Mouse (Mus musculus): ENCODE data around the gene Ulk4. TPM values are rescaled to one million over a fixed set of nuclear protein-coding genes. Genes with fewer than 3 reads are reported as not detected.

Gene Ulk4
- polyA plus RNA-seq, 2 experiments, result 0.40 to 30.5 TPM

DNA sequence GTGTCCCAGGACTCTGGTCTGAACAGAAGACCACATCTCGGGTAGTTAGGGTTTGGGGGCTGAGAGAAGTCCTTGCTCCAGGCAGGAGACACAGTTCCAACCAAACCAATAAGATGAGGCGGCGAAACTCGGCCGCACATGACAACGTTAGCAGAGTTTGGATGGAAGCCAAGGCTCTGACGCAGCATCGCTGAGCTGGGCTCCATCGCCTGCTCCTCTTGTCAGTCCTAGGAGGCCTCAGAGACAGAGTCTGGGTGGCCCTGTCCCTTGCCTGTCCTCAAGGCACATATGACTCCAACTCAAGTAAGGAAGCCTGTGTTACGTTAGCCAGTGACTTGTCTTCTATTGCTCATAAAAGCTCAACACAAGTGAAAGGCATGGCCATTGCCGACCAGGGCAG lies 205.9 kb downstream of the Ulk4 start:
- no peak overlapping the region for H3K9ac ChIP-seq (replicated peaks)
- TF ChIP-seq EP300 (IDR thresholded peaks at IDR 0.05; ENCODE audit: low read depth) (no peak), CTCF (IDR thresholded peaks at IDR 0.05; ENCODE audit: low read depth) (no peak)
- ATAC-seq (ENCODE audit: insufficient read depth), result no peak

DNA sequence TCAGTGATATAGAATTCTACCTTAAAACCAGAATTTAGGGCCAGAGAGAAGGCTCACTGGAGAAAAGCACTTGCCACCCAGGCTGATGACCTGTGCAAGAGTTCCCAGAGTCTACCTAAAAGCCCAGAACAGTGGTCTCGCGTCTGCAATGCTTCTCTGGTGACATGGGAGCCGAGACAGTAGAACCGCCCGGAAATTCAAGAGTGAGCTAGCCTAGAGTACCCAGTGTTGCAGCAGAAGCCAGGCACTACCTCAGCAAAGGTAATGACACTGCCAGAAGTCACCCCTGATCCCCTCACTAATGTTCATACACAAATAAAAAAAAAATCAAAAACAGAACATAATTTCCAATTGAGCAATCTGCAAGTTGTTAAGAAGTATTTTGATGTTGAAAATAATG lies 208.9 kb downstream of the Ulk4 start:
- no peak for ATAC-seq (ENCODE audit: insufficient read depth)
- H3K4me3 ChIP-seq (ENCODE audit: insufficient read depth in 1 of 2, low read depth in 2 of 2, low read length in 2 of 2), result no peak overlapping the region
- no peaks in the 10 kb centered on the region for H3K4me1 ChIP-seq (replicated peaks; ENCODE audit: control insufficient read depth in 2 of 2, insufficient read depth in 2 of 2, low read length in 1 of 2)
- TF ChIP-seq CTCF (IDR thresholded peaks at IDR 0.05; ENCODE audit: low read depth) (no peak), EP300 (IDR thresholded peaks at IDR 0.05; ENCODE audit: low read depth) (no peak)
- no peaks in the 10 kb centered on the region for H3K27me3 ChIP-seq (ENCODE audit: control insufficient read depth, insufficient read depth, low read length)
- WGBS (ENCODE audit: insufficient replicate concordance), result 71% methylated on average over 5 of the region's 5 CpGs
- H3K36me3 ChIP-seq (replicated peaks; ENCODE audit: control insufficient read depth, insufficient read depth, low read depth), result no peaks in the 10 kb centered on the region
- no peak overlapping the region for H3K4me2 ChIP-seq (ENCODE audit: low read depth)
- no peak overlapping the region for H3K27ac ChIP-seq
- H3K9ac ChIP-seq (replicated peaks), result no peak overlapping the region
- no peak for DNase-seq (ENCODE audit: low read depth in 3 of 3, low spot score in 3 of 3)
- no peaks in the 10 kb centered on the region for H3K9me3 ChIP-seq (ENCODE audit: control insufficient read depth, low read length)

More for the DNA sequence above, 205.9 kb downstream of the Ulk4 start:
- Histone ChIP-seq H3K36me3 (replicated peaks; ENCODE audit: control insufficient read depth, insufficient read depth, low read depth) (no peaks in the 10 kb centered on the region), H3K27ac (no peak overlapping the region), H3K27me3 (ENCODE audit: control insufficient read depth, insufficient read depth, low read length) (no peaks in the 10 kb centered on the region), H3K4me2 (ENCODE audit: low read depth) (no peak overlapping the region), H3K9me3 (ENCODE audit: control insufficient read depth, low read length) (no peaks in the 10 kb centered on the region), H3K4me3 (ENCODE audit: insufficient read depth in 1 of 2, low read depth in 2 of 2, low read length in 2 of 2) (no peak overlapping the region), H3K4me1 (replicated peaks; ENCODE audit: control insufficient read depth in 2 of 2, insufficient read depth in 2 of 2, low read length in 1 of 2) (no peaks in the 10 kb centered on the region)
- 72% methylated on average over 11 of the region's 11 CpGs for WGBS (ENCODE audit: insufficient replicate concordance)
- no peak for DNase-seq (ENCODE audit: low read depth in 3 of 3, low spot score in 3 of 3)

DNA sequence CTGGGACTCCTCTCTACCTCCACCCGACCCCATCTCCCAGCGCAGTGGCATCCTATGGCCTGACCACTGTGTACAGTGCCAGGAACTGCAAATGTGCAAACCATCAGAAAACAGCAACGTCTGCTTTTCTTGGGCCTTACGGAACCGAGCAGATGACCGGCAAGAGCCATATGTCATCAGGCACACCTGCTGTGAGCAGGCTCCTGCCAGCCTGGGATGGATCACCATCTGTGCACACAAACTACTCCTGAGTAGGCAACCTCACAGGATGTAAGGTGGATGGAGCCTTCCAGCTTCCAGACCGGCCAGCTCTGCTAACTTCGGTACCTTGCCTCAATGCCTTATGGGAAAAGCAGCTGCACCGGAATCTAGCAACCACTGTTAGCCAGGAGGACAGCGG lies 210.0 kb downstream of the Ulk4 start:
- WGBS (ENCODE audit: insufficient replicate concordance), result 83% methylated on average over 10 of the region's 10 CpGs
- Histone ChIP-seq H3K36me3 (replicated peaks; ENCODE audit: control insufficient read depth, insufficient read depth, low read depth) (no peaks in the 10 kb centered on the region), H3K9me3 (ENCODE audit: control insufficient read depth, low read length) (no peaks in the 10 kb centered on the region), H3K27me3 (ENCODE audit: control insufficient read depth, insufficient read depth, low read length) (no peaks in the 10 kb centered on the region), H3K9ac (replicated peaks) (no peak overlapping the region), H3K4me3 (ENCODE audit: insufficient read depth in 1 of 2, low read depth in 2 of 2, low read length in 2 of 2) (no peak overlapping the region), H3K27ac (no peak overlapping the region), H3K4me2 (ENCODE audit: low read depth) (no peak overlapping the region), H3K4me1 (replicated peaks; ENCODE audit: control insufficient read depth in 2 of 2, insufficient read depth in 2 of 2, low read length in 1 of 2) (no peaks in the 10 kb centered on the region)
- no peak for ATAC-seq (ENCODE audit: insufficient read depth)
- TF ChIP-seq EP300 (IDR thresholded peaks at IDR 0.05; ENCODE audit: low read depth), result no peak
- DNase-seq (ENCODE audit: low read depth in 3 of 3, low spot score in 3 of 3), result no peak

DNA sequence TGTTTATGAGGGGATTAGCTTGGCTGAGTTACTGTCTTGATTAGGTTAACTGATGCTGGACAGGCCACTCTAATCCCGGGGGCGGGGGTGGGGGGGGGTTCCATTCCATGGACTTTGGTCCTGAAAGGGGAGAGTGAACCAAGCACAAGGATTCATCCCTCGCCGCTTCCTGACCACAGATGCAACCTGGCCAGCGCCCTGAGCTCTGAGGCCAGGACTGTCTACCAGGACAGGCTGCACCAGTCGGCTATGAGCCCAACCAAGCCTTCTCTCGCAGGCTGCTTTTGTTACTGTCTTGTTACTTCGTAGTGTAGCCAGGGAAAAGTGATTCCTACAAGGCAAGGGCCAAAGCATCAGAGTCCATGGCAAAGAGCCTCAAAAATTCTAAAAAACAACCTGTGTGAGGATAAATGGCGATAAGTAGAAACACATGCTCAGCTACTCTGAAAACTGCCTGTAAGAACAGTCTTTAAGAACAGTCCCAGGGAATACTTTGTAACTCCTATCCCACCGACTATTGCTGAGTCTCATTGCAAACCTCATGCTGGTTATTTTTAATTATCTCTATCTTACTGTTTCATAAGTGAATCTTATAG lies 211.5 kb downstream of the Ulk4 start:
- Histone ChIP-seq H3K4me2 (ENCODE audit: low read depth) (no peak overlapping the region), H3K4me3 (ENCODE audit: insufficient read depth in 1 of 2, low read depth in 2 of 2, low read length in 2 of 2) (no peak overlapping the region), H3K4me1 (replicated peaks; ENCODE audit: control insufficient read depth in 2 of 2, insufficient read depth in 2 of 2, low read length in 1 of 2) (no peaks in the 10 kb centered on the region), H3K27me3 (ENCODE audit: control insufficient read depth, insufficient read depth, low read length) (no peaks in the 10 kb centered on the region), H3K9ac (replicated peaks) (no peak overlapping the region), H3K27ac (no peak overlapping the region), H3K36me3 (replicated peaks; ENCODE audit: control insufficient read depth, insufficient read depth, low read depth) (no peaks in the 10 kb centered on the region), H3K9me3 (ENCODE audit: control insufficient read depth, low read length) (no peaks in the 10 kb centered on the region)
- TF ChIP-seq CTCF (IDR thresholded peaks at IDR 0.05; ENCODE audit: low read depth) (no peak), EP300 (IDR thresholded peaks at IDR 0.05; ENCODE audit: low read depth) (no peak)
- no peak for ATAC-seq (ENCODE audit: insufficient read depth)
- WGBS (ENCODE audit: insufficient replicate concordance), result 53% methylated on average over 10 of the region's 10 CpGs
- no peak for DNase-seq (ENCODE audit: low read depth in 3 of 3, low spot score in 3 of 3)

DNA sequence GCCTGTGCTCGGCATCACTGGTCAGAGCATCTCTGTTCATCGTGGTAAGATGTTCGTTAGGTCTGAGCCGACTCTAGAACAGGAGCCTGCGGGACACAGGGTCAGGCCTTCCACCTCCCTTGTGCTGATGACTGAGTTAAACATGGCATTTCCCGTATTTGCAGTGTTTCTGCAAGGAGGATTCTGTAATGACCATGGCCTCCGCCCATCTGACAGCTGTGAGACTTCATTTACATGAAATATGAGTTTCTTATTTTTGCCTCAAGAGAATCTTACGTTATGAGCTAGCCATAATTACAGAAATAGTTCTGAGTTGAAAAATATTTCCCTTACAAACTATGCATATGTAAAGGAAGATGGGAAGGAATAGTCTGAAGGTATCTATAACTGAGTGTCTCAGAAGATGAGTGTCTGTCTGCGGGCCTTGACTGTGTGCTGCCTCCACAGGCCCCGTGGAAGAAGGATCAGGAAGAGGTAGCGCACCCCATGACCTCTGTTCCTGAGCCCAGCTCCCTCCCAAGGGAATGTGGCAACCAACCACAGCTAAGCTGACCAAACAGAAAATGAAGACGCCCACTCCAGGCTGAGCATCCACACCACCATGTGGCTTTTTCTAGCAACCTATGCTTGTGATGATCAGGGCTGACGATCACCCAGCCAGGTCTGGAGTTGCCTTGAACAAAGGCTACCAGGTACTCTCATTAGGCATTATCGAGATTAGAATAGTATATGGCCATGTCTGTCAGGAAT lies 212.2 kb downstream of the Ulk4 start:
- H3K27me3 ChIP-seq (ENCODE audit: control insufficient read depth, insufficient read depth, low read length), result no peaks in the 10 kb centered on the region
- DNase-seq (ENCODE audit: low read depth in 3 of 3, low spot score in 3 of 3), result no peak

More for the DNA sequence above, 212.2 kb downstream of the Ulk4 start:
- Histone ChIP-seq H3K4me2 (ENCODE audit: low read depth) (no peak overlapping the region), H3K4me3 (ENCODE audit: insufficient read depth in 1 of 2, low read depth in 2 of 2, low read length in 2 of 2) (no peak overlapping the region), H3K9ac (replicated peaks) (no peak overlapping the region), H3K9me3 (ENCODE audit: control insufficient read depth, low read length) (no peaks in the 10 kb centered on the region), H3K27ac (no peak overlapping the region), H3K36me3 (replicated peaks; ENCODE audit: control insufficient read depth, insufficient read depth, low read depth) (no peaks in the 10 kb centered on the region), H3K4me1 (replicated peaks; ENCODE audit: control insufficient read depth in 2 of 2, insufficient read depth in 2 of 2, low read length in 1 of 2) (no peaks in the 10 kb centered on the region)
- no peak for ATAC-seq (ENCODE audit: insufficient read depth)
- no peak for TF ChIP-seq CTCF (IDR thresholded peaks at IDR 0.05; ENCODE audit: low read depth)
- no peak for TF ChIP-seq EP300 (IDR thresholded peaks at IDR 0.05; ENCODE audit: low read depth)
- 60% methylated on average over 14 of the region's 14 CpGs for WGBS (ENCODE audit: insufficient replicate concordance)
